Mouse (Mus musculus): ENCODE data around the gene Chrdl2. TPM values are rescaled to one million over a fixed set of nuclear protein-coding genes. Genes with fewer than 3 reads are reported as not detected.
"Not testable (repeated sequence)": the region's sequence is repeated elsewhere in the genome, so short reads cannot be mapped to it uniquely, and the experiment has no call there.

Gene Chrdl2
- polyA plus RNA-seq, 1 experiment from 2014 or later, result 1.2 TPM

DNA sequence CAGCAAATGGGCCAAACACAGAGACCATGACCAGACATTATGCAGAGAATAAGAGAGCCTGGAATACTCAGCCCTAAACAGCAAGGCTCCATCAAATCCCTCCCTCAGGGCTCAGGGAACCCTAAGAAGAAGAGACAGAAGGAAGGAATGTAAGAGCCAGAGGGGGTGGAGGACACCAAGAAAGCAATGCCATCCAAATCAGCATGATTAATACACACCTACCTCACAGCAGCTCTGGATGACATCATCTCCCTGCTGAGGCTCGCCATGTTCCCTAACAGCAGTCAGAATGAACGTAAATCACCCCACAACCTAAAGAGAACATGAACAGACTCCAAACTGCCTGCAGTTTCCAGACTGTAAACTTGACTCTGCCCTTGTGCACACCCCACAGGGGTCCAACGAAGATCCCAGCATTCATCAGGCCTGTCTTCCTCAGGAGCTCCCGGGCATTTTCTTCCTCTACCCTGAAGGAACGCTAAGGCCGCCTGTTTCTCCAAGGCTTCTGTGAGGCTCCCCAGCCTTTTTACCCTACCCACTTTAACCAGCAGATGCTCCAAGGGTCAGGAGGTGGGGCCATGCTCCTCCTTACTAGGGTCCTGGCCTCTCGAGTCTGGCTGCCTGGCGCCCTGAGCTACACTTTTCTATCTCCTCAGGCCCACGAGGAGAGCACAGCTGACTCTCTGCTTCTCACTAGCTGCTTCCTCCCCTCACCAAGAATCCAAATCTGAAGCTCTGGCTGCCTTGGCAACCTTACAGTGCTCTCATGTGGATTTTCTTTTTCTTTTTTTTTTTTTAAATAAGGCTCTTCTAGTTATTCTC, 40.7 kb upstream of the Chrdl2 start:
- no peak overlapping the region for H3K4me3 ChIP-seq (ENCODE audit: low read depth, low read length)
- peak overlapping the region; percentile 23; the same call in 1 of the 2 replicates for H3K27ac ChIP-seq (ENCODE audit: low read depth, low read length)
- peak; percentile 47; the same call in 1 of the 2 replicates for ATAC-seq
- WGBS, result 24% methylated on average over 9 of the region's 9 CpGs
- no peaks in the 10 kb centered on the region for H3K27me3 ChIP-seq (replicated peaks; ENCODE audit: control insufficient read depth, insufficient read depth, low read length)
- no peak overlapping the region for H3K9ac ChIP-seq (ENCODE audit: low read depth, low read length)
- no peaks in the 10 kb centered on the region for H3K9me3 ChIP-seq (ENCODE audit: control insufficient read depth)
- no peaks in the 10 kb centered on the region for H3K36me3 ChIP-seq (ENCODE audit: control insufficient read depth, insufficient read depth)
- TF ChIP-seq CTCF (IDR thresholded peaks at IDR 0.05; ENCODE audit: low read depth), result no peak
- H3K4me2 ChIP-seq (replicated peaks; ENCODE audit: low read depth), result 0 out of 2 replicates have a peak overlapping the region, but pooled peaks have one; percentile 6
- no peaks in the 10 kb centered on the region for H3K4me1 ChIP-seq (replicated peaks; ENCODE audit: control insufficient read depth, insufficient read depth, low read length)

GRCm38 (mm10) chr7:99966011-99966721, 39.8 kb upstream of the Chrdl2 start:
- Histone ChIP-seq H3K4me3 (ENCODE audit: low read depth, low read length) (no peak overlapping the region), H3K36me3 (ENCODE audit: control insufficient read depth, insufficient read depth) (no peaks in the 10 kb centered on the region), H3K27me3 (replicated peaks; ENCODE audit: control insufficient read depth, insufficient read depth, low read length) (no peaks in the 10 kb centered on the region), H3K4me1 (replicated peaks; ENCODE audit: control insufficient read depth, insufficient read depth, low read length) (no peaks in the 10 kb centered on the region), H3K9ac (ENCODE audit: low read depth, low read length) (no peak overlapping the region), H3K9me3 (ENCODE audit: control insufficient read depth) (no peaks in the 10 kb centered on the region), H3K4me2 (replicated peaks; ENCODE audit: low read depth) (no peak overlapping the region), H3K27ac (ENCODE audit: low read depth, low read length) (no peak overlapping the region)
- 60% methylated on average over 9 of the region's 9 CpGs for WGBS
- ATAC-seq, result no peak
- no peak for TF ChIP-seq CTCF (IDR thresholded peaks at IDR 0.05; ENCODE audit: low read depth)

DNA sequence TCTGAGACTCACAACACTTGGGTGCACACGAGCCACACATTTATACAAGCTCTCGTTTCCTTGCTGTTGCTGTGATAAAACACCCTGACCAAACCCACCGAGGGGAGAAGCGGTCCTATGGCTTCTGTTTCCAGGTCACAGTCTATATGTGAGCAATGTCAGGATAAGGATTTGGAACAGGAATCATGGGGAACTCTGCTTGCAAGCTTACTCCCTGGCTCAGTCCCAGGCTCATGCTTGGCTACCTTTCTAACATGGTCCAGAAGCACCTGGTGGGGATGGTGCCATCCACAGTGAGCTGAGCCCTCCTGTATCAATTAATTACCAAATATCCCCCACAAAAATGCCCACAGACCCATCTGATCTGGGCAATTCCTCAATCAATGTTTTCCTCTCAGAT, 36.8 kb upstream of the Chrdl2 start:
- TF ChIP-seq CTCF (IDR thresholded peaks at IDR 0.05; ENCODE audit: low read depth), result no peak
- Histone ChIP-seq H3K36me3 (ENCODE audit: control insufficient read depth, insufficient read depth) (no peaks in the 10 kb centered on the region), H3K4me1 (replicated peaks; ENCODE audit: control insufficient read depth, insufficient read depth, low read length) (no peaks in the 10 kb centered on the region), H3K27ac (ENCODE audit: low read depth, low read length) (no peak overlapping the region), H3K9me3 (ENCODE audit: control insufficient read depth) (no peaks in the 10 kb centered on the region), H3K4me3 (ENCODE audit: low read depth, low read length) (no peak overlapping the region), H3K27me3 (replicated peaks; ENCODE audit: control insufficient read depth, insufficient read depth, low read length) (no peaks in the 10 kb centered on the region), H3K4me2 (replicated peaks; ENCODE audit: low read depth) (no peak overlapping the region), H3K9ac (ENCODE audit: low read depth, low read length) (no peak overlapping the region)
- ATAC-seq, result no peak
- WGBS, result 80% methylated on average over 4 of the region's 4 CpGs

DNA sequence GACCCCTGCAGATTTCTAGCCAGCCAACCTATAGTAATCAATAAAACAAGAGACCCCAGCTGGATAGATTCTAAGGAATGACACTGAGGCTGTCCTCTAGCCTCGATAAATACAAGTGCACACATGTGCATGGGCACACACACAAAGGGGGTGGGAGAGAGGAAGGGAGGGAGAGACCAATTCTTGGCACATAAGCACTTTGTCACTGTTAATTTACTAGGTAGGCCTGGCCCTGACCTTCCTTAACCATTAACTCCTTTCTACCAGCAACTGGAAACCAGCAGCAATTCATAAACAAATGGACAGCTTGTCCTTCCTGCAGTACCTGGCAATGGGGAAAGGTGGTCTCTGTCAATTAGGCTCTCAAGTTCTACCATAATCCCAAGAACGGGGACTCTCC, 34.0 kb upstream of the Chrdl2 start:
- H3K27ac ChIP-seq (ENCODE audit: low read depth, low read length), result no peak overlapping the region
- WGBS, result 58% methylated on average over 2 of the region's 2 CpGs
- TF ChIP-seq CTCF (IDR thresholded peaks at IDR 0.05; ENCODE audit: low read depth), result no peak

GRCm38 (mm10) chr7:99972912-99973311, 33.1 kb upstream of the Chrdl2 start:
- not testable (repeated sequence) for H3K4me3 ChIP-seq (ENCODE audit: low read depth, low read length); H3K4me1 ChIP-seq (replicated peaks; ENCODE audit: control insufficient read depth, insufficient read depth, low read length); H3K36me3 ChIP-seq (ENCODE audit: control insufficient read depth, insufficient read depth); H3K4me2 ChIP-seq (replicated peaks; ENCODE audit: low read depth); H3K27ac ChIP-seq (ENCODE audit: low read depth, low read length); H3K9ac ChIP-seq (ENCODE audit: low read depth, low read length); ATAC-seq; H3K27me3 ChIP-seq (replicated peaks; ENCODE audit: control insufficient read depth, insufficient read depth, low read length); H3K9me3 ChIP-seq (ENCODE audit: control insufficient read depth)
- 85% methylated on average over 3 of the region's 3 CpGs for WGBS

More for the DNA sequence above, 34.0 kb upstream of the Chrdl2 start:
- ATAC-seq, result no peak
- no peaks in the 10 kb centered on the region; the same call in 1 of the 2 replicates for H3K4me1 ChIP-seq (replicated peaks; ENCODE audit: control insufficient read depth, insufficient read depth, low read length)
- H3K36me3 ChIP-seq (ENCODE audit: control insufficient read depth, insufficient read depth), result no peaks in the 10 kb centered on the region
- no peak overlapping the region for H3K9ac ChIP-seq (ENCODE audit: low read depth, low read length)
- no peak overlapping the region for H3K4me2 ChIP-seq (replicated peaks; ENCODE audit: low read depth)
- H3K9me3 ChIP-seq (ENCODE audit: control insufficient read depth), result no peaks in the 10 kb centered on the region
- H3K4me3 ChIP-seq (ENCODE audit: low read depth, low read length), result no peak overlapping the region
- H3K27me3 ChIP-seq (replicated peaks; ENCODE audit: control insufficient read depth, insufficient read depth, low read length), result no peaks in the 10 kb centered on the region

DNA sequence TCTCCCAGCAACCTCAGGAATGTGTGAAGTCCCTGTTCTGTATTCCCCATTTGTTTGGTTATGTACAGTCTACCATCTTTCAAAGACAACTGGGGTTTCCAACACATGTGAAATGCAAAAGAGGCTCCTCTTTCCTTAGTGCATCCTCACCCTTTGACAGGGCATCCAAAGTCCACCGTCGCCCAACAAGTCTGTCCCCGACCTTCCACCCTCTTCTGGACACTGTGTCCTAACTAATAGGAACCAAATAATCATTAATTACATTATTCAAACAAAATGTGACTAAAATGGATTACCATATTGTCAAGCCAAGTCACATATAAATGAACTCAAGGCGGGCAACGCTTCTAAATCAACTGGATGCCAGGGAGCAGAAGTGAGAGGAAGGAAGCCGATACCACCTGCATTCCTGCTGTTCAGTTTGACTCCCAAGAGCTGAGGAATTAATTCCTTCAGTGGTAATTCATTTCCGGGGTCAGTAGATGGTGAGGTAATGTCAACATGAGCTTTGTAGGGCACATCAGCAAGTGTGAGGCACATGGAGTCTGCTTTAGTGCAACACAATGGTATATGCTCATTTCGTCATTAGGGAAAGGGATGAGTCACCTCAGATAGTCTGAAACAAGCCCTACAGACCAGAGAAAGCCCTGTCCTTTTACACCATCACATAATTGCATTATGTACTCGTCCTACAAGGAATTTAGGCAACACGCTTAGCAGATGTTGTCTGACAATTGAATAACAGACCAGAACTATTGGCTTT, 31.6 kb upstream of the Chrdl2 start:
- no peak for TF ChIP-seq CTCF (IDR thresholded peaks at IDR 0.05; ENCODE audit: low read depth)
- Histone ChIP-seq H3K27ac (ENCODE audit: low read depth, low read length) (no peak overlapping the region), H3K27me3 (replicated peaks; ENCODE audit: control insufficient read depth, insufficient read depth, low read length) (no peaks in the 10 kb centered on the region), H3K4me2 (replicated peaks; ENCODE audit: low read depth) (no peak overlapping the region), H3K36me3 (ENCODE audit: control insufficient read depth, insufficient read depth) (no peaks in the 10 kb centered on the region), H3K4me3 (ENCODE audit: low read depth, low read length) (no peak overlapping the region), H3K4me1 (replicated peaks; ENCODE audit: control insufficient read depth, insufficient read depth, low read length) (no peaks in the 10 kb centered on the region; the same call in 1 of the 2 replicates), H3K9ac (ENCODE audit: low read depth, low read length) (no peak overlapping the region), H3K9me3 (ENCODE audit: control insufficient read depth) (no peaks in the 10 kb centered on the region)
- ATAC-seq, result peak; percentile 64
- WGBS, result 67% methylated on average over 10 of the region's 10 CpGs
